Mouse (Mus musculus) gastrocnemius, adult 18-20 months (tissue): Measurements from ENCODE around the gene Gm11634. TPM values are rescaled to one million over a fixed set of nuclear protein-coding genes. Genes with fewer than 3 reads are reported as not detected.
"Not testable (repeated sequence)": the region's sequence is repeated elsewhere in the genome, so short reads cannot be mapped to it uniquely, and the experiment has no call there.

Experiments used
- DNase-seq: peaks from one replicate; pipeline ENCODE4 v3.0.0; 2021; ENCODE audit warnings: low spot score
- total RNA-seq, 2 experiments: library from RNA; stranded (reverse); gene quantifications; 2 replicates each; pipeline ENCODE4 v1.2.3; 2021

Gm11634 gene
- total RNA-seq, 2 experiments from 2014 or later: not detected

DNA sequence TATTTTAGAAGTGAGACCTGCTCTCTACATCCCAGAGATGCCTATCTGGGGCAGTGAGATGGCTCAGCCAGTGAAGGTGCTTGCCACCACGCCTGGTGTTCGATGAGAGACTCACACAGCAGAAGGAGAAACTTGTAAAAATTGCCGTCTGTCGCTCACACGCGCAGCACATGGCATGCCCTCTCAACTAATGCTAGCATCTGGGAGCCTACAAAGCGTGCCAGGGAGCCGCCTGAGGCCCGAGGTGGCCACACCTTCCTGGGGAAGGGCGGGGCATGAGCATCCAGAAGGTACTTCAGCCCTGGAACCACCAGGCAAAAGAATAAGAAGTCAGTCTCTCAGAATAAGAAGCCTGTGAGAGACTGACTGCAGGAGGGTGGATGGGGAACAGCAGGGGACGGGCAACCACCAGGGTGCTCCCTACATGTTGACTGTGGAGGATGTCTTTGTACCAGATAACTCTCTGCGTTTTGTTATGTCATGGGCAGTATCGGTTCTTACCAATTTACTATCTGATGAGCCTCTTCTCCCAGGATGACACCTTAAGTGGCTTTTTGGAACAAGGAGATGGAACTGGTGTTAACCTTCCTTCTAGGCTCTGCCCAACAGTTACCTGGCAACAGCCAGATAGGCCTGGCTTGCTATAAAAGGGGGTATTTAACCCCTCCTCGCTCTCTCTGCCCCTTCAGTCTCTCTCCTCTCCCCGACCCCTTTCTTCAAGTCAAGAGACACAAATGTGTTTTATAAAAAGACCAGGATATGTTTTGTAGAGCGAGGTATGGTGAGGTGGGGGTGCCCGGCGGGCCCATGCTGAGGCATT is 18.1 kb upstream of the Gm11634 start:
- DNase-seq: no peak

GRCm38 (mm10) chr11:101616104-101616503 is 17.0 kb upstream of the Gm11634 start:
- no peak for DNase-seq

- no peak for DNase-seq
Observed at GRCm38 (mm10) chr11:101615380-101615779, 16.3 kb upstream of the Gm11634 start.

- no peak for DNase-seq
Observed at GRCm38 (mm10) chr11:101614116-101614515, 15.1 kb upstream of the Gm11634 start.

- no peak for DNase-seq
Observed at GRCm38 (mm10) chr11:101613596-101613995, 14.5 kb upstream of the Gm11634 start.

GRCm38 (mm10) chr11:101610445-101610844 is 11.4 kb upstream of the Gm11634 start:
- DNase-seq: no peak

DNA sequence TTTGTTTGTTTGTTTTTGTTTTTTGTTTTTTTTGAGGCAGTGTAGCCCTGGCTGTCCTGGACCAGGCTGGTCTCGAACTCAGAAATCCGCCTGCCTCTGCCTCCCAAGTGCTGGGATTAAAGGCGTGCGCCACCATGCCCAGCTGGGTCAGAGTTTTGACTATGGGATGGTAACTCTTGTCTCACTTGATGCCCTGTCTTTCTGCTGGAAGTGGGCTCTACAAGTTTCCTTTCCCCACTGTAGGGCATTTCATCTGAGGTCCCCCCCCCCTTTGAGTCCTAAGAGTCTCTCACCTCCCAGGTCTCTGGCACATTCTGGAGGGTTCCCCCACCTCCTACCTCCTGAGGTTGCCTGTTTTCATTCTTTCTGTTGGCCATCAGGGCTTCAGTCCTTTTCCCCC is 8.1 kb upstream of the Gm11634 start:
- not testable (repeated sequence) for DNase-seq

- DNase-seq: peak; percentile 67
Observed at GRCm38 (mm10) chr11:101604531-101605453, 5.7 kb upstream of the Gm11634 start.

DNA sequence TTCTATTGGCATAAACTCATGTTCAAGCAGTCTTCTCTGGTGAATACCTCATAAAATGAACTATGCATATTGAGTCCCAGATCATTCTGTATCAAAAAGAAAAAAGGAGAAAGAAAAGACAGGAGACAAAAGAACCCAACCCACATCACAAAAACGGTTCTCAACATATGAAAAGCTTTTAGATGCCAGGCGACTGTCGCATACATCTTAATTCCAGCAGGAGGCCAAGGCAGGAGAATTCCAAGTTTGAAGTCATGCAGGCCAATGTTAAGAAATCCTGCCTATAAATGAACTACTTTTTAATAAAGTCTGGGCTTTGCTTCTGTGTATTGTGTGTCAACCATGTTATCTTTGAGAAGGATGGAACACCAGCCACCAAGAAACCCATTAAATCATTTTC is 5.1 kb upstream of the Gm11634 start:
- no peak for DNase-seq

GRCm38 (mm10) chr11:101602491-101602890 is 3.4 kb upstream of the Gm11634 start:
- DNase-seq: peak; percentile 48

DNA sequence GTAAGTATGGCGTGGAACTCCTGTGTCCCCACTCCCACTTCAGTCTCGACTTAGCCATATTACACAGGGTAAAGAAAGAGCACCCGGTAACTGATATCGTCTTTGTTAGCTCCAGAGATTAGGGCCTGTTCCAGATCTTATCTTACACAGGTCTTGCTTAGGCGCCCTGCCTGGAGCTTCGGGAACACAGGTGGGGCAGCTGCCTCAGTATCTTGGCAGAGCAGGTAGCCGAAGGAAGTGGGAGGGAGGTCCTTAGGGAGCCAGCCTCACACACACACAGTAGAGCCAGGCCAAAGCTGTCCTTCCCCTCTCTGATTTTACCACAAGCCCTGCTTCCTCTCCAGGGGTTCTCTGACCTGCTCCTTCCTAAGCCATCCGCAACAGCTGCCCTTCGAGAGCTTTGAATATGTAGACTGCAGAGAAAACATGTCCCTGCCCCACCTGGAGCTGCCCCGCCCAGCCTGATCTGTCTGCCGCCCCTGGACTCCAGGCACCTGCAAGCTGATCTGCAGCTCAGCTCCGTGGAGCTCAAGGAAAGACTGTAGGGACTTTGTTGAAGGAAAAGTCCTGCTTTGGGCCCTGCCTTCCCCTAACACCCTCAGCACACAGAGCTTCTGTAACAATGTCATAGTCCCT is 8.9 kb downstream of the Gm11634 start:
- no peak for DNase-seq

DNA sequence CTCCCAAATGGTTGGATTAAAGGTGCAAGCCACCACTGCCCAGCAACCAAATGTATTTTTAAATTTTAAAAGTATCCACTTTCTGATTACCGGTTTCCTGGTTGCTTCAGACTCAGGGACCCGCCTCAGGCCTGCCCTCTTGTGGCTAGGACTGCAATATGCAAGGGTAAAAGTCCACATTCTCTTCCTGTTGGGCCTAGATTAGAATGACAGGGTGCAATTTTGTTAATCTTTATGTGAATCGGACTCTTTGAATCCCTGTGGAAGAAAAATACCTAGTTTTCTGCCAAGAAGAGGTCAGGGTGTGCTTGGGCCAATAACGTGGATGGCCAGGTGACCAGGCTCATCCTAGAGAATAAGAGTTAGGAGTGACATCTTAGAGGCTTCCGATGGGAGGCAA is 9.6 kb downstream of the Gm11634 start:
- DNase-seq: peak; percentile 41

DNA sequence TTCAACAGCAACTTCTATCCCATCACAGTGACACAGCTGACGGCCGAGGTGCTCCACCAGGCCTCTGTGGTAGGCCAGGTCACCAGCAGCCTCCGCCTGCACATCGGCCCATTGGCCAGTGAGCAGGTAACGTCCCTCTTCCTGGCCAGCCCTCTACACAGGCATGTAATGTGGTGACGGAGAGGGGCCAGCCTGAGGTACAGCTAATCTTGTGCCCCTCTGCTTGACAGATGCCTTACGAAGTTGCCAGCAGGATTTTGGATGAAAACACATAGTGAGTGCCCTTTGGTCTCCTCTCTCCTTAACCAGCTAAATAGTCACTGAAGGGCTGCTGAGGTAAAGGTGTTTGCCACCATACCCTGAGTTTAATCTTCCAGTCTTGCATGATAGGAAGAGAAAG is 10.2 kb downstream of the Gm11634 start:
- DNase-seq: no peak

DNA sequence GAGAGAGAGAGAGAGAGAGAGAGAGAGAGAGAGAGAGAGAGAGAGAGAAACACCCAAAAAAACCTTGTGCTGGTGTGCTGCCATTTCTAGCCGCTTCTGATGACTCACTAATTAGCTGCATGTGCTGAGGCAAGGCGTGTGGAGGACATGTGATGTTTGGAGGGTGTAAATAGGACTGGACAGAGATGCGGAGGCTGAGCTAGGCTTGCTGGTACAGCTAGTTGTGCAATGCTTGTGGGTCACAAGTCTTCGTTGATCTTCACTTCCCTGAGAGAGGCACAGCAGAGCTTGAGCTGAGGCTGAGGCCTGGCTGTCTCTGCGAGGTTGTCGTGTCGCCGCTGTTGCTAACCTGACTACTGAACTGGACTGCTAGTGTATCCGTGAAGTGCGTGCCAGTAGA is 11.4 kb downstream of the Gm11634 start:
- peak; percentile 22 for DNase-seq

DNA sequence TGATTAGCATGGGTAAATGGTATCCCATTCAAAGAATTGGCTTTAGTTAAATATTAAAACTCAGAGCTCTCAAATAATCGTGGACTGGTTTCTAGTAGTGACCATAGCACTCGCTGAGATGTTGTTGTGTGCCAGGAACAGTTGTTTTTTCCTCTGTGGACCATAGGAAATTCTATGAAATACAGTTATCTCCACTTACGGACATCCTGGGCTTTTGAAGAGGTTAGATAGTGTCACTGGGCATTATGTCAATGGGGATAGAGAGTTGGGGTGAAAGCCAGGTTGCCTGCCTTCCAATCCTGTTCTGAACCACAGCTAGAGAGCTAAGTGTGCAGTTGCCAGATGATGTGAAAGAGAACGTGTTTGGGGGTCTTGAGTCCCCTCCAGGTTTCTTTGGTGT is 13.3 kb downstream of the Gm11634 start:
- no peak for DNase-seq

- DNase-seq: not testable (repeated sequence)
Observed at GRCm38 (mm10) chr11:101585031-101585430, 14.0 kb downstream of the Gm11634 start.

DNA sequence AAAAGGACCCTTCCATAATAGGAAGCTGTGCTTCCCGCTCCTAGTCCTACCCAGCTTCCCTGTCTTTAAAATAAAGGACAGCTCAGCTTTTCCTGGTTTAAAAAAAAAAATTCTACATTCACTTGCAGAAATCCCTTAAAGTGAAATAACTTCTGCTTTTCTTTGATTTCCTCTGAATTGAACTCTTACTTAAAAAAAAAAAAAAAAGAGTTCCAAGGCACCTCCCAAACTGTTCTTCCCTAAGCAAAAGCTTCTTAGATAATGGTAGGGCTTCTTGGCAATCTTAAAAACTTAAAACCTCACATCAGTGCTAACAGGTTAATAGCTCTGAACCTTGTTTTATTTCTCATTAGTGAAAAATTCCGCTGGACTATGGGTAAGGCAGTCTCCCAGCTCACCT is 15.9 kb downstream of the Gm11634 start:
- DNase-seq: no peak

DNA sequence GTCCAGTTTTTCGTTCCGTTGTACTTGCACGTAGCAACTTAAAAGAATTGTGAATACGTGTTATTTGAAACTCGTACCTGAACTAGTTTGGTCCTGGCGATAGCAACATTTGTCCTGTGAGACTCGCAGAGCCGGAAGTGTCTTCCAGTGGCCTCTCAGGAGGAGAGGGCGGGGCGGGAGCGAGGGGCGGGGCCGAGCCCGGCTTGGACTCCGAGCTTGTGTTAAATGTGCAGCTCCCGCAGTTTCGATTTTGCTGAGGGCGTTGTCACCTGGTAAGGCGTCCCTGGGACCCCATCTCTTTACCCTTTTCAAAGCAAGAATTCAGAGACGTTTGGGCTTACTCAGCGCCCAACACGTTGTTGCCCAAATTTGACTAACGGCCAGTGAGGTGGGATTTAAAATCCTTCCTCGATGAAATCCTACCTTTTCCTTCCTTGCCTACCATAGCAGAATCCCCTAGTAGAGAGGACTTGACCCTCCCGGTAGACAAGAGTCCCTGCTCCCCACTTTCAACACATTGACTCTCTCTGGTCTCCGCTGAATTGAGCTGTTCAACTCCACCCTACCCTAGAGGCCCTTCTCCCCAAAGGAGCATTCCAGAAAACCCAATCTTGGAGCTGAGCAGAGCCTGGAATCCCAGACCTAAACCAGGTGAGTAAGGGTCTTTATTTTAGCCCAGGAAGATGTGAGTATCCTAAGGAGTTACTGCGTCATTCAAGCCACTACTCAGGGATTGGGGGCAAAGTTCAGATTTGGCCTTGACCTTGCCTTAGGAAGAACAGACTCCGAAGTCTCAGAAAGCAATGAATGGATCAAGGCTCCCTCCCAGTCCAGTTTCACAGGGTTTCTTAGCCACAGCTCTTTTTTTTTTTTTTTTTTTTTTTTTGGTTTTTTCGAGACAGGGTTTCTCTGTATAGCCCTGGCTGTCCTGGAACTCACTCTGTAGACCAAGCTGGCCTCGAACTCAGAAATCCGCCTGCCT is 16.7 kb downstream of the Gm11634 start, which contains the start of gene Tmem106a:
Tmem106a (plus strand) TSS at position 189 of the 982 bp plus-strand sequence.
- peak; percentile 49 for DNase-seq

DNA sequence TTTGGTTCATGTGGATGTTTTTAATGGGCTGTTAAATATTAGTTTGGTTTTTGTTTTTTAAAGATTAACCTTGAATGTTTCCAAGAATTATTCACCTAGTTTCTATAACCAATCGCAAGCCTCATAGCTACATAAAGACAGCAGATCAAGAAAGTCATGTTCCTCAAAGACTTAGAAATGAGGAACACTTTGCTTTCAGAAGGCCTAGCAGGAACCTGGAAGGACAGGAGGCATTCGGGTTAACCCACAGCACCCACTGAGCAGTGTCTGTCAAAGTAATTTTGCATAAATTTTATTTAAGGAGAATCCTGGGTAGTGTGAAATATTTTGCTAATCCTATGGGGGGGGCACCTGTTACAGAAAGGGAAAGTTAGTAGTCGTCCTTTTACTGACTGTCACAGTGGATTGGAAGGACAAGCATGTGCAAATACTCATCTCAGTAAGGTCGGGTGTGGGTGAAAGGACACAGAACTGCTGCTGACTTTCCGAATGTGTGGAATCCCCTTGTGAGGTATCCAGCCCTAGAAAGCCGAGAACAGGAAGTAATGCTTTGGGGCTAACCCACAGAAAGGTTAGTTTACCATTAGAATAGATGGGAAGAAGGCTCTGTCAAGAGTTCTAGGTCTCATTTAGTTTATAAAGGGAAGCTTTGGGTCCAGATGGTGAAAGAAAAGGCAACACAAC is 17.8 kb downstream of the Gm11634 start:
- no peak for DNase-seq

DNA sequence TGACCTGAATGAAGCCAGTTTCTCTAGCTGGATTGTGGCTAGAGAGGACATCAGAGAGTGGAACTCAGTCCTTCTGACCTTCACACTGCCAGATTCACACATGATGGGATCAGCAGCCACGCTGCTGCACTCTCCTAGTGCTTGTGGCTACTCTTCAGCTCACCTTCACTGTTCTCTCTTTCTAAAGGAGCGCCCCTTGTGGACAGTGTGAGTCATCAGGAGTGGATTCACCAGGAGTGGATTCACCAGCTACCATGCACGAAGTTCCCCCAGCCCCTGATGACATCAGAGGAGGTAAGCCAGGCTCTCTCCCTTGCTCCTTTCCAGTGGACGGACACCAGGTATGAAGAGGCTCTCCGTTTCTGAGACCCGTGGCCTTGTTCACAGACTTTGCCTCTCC is 22.9 kb downstream of the Gm11634 start:
- DNase-seq: no peak
